Mouse (Mus musculus) B cell, adult 67 days (primary cell): ENCODE data around the gene Lsm14a. TPM values are rescaled to one million over a fixed set of nuclear protein-coding genes. Genes with fewer than 3 reads are reported as not detected.

ENCODE experiments used
- total RNA-seq, 2 experiments: library from RNA; stranded (reverse); gene quantifications; 4 replicates each; pipeline ENCODE4 v1.2.4; 2023

Gene Lsm14a
- total RNA-seq: 100 to 1,000 TPM; 190 to 208 TPM

GRCm38 (mm10) chr7:34393215-34393614 is at the start of gene Lsm14a:
Gene Lsm14a (minus strand): TSS chr7:34393315.

GRCm38 (mm10) chr7:34313443-34313875 is 79.7 kb downstream of the Lsm14a start, which contains the start of gene 4931406P16Rik:
Gene 4931406P16Rik (minus strand): TSS chr7:34313551.

Other genes with a start within 250 kb of the Lsm14a start
- gene Uba2, start 223.7 kb downstream of the Lsm14a start, total RNA-seq: 100 to 1,000 TPM; 105 to 107 TPM
- 10 to 100 TPM; 41.1 to 44.9 TPM for gene Pdcd2l, start 196.7 kb downstream of the Lsm14a start, total RNA-seq
- gene Gpi1, start 163.0 kb downstream of the Lsm14a start, total RNA-seq: 100 to 1,000 TPM; 252 to 296 TPM
- gene Gm6096, start 142.3 kb downstream of the Lsm14a start, total RNA-seq: not detected
- gene 4931406P16Rik, start 79.8 kb downstream of the Lsm14a start, total RNA-seq: 10 to 100 TPM; 69.2 to 75.1 TPM